Mouse (Mus musculus) layer of hippocampus, adult 2 months (tissue): Measurements from ENCODE around the gene Epo. TPM values are rescaled to one million over a fixed set of nuclear protein-coding genes. Genes with fewer than 3 reads are reported as not detected.
A peak's percentile ranks its signal among the peaks of the same experiment; 100 is the strongest.

Experiments
- DNase-seq, 2 experiments: peaks; one replicate each; pipeline ENCODE4 v3.0.0; 2022; ENCODE audit warnings: low spot score in 2 of 2
- H3K27ac ChIP-seq: fragments of 200-600 bp; 2 replicates; pipeline ENCODE4 v1.8.1; 2022
- H3K4me3 ChIP-seq: fragments of 200-600 bp; 2 replicates; pipeline ENCODE4 v1.8.1; 2022; ENCODE audit warnings: mild to moderate bottlenecking
- CTCF ChIP-seq: fragments of 200-600 bp; conservative IDR thresholded peaks from 2 replicates; pipeline ENCODE4 v1.8.1; 2022; ENCODE audit warnings: antibody characterized with exemption, mild to moderate bottlenecking, moderate library complexity
- total RNA-seq, 2 experiments: library from RNA; stranded (reverse); gene quantifications; 2 replicates each; pipeline ENCODE4 v1.2.3; 2021

Gene Epo
- total RNA-seq, 2 experiments from 2014 or later: not detected

DNA sequence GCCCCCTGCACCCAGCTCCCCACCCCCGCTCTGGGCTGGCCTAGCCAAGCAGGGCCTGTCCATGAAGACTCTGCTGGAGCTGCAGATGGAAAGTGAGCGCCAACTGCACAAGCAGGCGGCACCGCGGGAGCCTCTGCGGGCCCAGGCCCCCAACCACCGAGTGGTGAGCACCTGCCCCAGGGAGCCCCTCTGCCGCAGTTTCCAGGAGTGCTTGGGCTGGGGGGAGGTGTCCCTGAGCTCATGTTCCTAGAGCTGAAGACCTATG lies 8.9 kb downstream of the Epo start:
- H3K27ac ChIP-seq: peak overlapping the region; percentile 51; the same call in 1 of the 2 replicates
- no peak for DNase-seq
- no peak for TF ChIP-seq CTCF
- H3K4me3 ChIP-seq: no peak overlapping the region

DNA sequence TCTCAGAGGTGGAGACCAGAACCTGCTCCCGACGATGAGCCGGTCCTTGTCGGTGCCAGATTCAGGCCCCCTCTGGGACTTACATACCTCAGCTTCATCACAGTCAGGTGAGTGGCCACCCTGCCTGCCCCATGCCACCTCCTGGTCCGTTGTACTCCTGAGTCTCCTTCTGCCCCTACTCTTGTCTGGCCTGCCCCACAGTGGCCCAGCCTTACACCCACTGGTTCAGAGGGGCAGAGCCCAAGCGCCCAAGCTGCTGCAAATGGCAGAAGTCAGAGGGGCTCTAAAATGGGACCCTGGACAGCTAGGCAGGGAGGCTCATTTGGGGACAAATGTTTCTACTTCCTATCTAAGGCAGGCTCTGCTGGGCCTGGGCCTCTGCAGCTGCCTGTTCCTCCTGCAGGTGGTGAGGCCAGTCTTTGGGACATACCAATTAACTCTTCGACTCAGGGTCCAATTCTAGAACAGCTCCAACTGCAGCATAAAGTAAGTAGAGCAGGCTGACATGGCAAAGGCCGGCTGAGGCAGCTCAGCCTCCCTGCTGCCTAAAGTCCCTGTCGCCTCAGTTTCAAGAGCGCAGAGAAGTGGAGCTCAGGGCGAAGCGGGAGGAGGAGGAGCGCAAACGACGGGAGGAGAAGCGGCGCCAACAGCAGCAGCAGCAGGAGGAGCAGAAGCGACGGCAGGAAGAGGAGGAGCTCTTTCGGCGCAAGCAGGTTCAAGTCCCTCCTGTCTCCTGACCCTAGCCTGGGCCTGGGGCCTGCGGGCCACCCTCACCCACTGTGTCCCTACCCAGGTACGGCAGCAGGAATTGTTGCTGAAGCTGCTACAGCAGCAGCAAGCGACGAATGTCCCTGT lies 9.4 kb downstream of the Epo start:
- DNase-seq: no peak
- no peak for TF ChIP-seq CTCF
- peak overlapping the region; percentile 51; the same call in 1 of the 2 replicates for H3K27ac ChIP-seq

GRCm38 (mm10) chr5:137522711-137523110 lies 10.3 kb downstream of the Epo start:
- Histone ChIP-seq H3K4me3 (no peak overlapping the region), H3K27ac (no peak overlapping the region)
- no peak for TF ChIP-seq CTCF
- DNase-seq: no peak

More for the DNA sequence above, 9.4 kb downstream of the Epo start:
- no peak overlapping the region for H3K4me3 ChIP-seq

- DNase-seq: no peak
- no peak for TF ChIP-seq CTCF
- H3K4me3 ChIP-seq: no peak overlapping the region
- H3K27ac ChIP-seq: no peak overlapping the region
These were observed 11.2 kb downstream of the Epo start for GRCm38 (mm10) chr5:137521861-137522260.

DNA sequence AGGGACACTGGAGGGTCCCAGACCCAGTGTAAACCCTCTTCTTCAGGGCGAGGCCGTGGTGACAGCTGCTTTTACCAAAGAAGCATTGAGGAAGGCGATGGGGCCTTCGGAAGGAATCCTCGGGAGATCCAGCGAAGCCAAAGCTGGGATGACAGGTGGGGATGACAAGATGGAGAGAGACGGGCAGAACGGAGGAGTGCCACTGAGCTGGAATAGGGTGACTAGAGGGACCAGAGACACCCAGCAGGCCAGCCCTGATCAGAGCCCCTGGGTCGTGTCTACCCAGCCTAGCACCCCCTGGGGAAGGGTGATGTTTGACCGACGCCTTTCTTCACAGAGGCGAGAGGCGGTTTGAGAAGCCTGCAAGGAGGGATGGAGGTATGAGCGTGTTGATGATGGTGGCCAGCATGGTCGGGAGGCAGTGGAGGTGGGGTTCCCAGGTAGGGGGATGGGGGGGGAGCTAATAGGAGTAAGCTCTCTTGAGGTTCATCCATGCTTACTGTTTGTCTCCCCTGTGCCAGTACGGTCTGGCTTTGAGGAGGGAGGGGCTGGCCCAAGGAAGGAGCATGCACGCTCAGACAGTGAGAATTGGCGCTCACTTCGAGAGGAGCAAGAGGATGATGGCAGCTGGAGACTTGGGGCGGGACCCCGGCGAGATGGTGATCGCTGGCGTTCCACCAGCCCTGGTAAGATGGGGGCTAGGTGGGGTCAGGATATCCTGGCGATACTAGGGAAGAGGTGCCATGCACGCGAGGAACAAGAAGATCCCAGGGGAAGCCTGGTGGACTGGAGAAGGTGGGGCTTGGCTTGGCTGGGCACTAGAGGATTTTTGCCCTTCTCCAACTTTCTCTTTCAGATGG lies 13.1 kb downstream of the Epo start:
- DNase-seq: no peak
- Histone ChIP-seq H3K4me3 (no peak overlapping the region), H3K27ac (no peak overlapping the region)
- no peak for TF ChIP-seq CTCF

- Histone ChIP-seq H3K27ac (no peak within 1 kb of the TSS), H3K4me3 (no peak within 1 kb of the TSS)
- peak; percentile 77 for TF ChIP-seq CTCF
- DNase-seq: no peak
These were observed 14.6 kb downstream of the Epo start, which contains the start of gene Gigyf1 for GRCm38 (mm10) chr5:137518436-137518835. Gene Gigyf1 (plus strand): TSS chr5:137518548.

DNA sequence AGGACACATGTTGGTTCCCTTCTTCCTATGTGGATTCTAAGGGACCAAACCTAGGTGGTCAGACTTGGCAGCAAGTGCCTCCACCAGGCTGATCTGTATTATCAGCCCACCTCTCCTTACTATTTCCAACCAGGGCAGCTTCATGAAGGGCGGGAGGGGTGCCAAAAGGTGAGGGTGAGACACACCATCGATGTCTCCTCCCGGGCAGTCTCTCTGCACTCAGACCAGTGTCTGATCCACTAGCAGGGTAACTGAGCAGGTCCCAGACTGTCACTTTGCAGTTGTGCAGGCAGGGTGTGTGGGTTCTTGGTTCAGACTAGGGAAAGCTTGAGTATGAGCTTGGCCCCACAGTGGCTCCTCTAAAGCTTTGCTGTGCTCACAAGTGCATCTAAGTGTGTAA lies 18.2 kb downstream of the Epo start:
- H3K4me3 ChIP-seq: no peak overlapping the region
- no peak for TF ChIP-seq CTCF
- no peak overlapping the region for H3K27ac ChIP-seq
- DNase-seq: no peak

- DNase-seq: no peak
- Histone ChIP-seq H3K27ac (no peak overlapping the region), H3K4me3 (no peak overlapping the region)
- no peak for TF ChIP-seq CTCF
These were observed 18.9 kb downstream of the Epo start for GRCm38 (mm10) chr5:137513951-137514721.

DNA sequence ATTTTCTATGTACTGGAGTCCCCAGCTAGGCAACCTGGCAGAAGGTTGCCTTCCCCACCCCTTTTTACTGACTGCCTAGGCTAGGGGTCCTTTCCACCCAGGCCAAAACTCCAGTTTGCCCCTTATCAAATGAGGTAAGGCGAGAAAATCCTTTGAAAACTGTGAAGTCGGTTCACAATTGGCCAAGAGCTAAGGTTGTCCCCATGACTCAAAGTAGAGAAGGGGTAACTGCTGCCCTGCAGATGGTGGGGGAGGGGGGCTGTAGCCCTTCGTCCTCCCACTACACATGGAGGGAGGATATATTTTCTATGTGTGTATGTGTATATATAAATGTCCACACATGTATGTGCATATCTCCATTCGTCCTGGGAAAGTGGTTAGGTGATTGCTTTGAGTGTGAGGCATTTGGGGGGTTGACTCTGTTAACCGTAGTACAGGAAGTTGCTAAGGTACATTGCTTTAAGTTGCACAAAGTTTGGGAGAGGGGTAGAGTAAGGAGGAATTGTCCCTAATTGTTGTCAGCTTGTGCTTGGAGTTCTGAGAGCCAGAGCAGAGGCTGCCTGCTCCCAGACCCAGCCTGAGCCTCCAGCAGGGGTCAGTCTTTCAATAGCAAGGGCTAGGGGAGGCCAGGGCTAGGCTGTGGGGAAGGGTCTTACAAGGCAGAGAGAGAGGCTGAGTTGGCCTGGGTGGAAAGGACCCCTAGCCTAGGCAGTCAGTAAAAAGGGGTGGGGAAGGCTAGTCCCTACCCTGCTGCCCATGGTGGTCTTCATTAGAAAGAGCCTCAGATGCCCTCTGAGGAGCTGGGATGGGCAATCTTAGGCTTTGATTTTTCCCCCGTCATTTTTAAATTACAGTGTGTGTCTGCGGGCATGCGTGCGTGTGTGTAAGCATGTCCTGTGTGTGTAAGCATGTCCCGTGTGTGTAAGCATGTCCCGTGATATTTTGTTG lies 19.9 kb downstream of the Epo start:
- TF ChIP-seq CTCF: peak; percentile 76
- H3K27ac ChIP-seq: no peak overlapping the region
- no peak overlapping the region for H3K4me3 ChIP-seq
- no peak for DNase-seq

DNA sequence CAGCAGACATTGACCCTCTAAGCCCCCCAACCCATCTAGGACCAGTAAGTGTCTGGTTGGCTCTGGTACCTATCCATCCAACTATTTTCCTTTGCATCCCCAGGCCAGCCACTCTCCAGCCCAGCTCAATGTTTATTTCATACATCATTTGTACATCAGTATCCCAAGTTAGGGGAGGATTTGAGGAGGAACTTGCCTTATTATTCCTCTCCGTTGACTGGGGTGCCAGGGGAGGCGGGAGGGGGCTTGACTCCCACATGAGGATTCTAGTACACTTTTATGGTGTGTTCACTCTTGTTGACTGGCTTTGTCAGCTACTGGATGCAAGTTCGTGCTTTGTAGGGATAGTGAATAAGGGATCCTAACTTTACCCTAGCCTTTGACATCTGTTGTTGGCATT lies 21.3 kb downstream of the Epo start:
- TF ChIP-seq CTCF: no peak
- Histone ChIP-seq H3K4me3 (peak overlapping the region; percentile 76), H3K27ac (peak overlapping the region; percentile 96; the same call in 1 of the 2 replicates)
- DNase-seq: no peak

- Histone ChIP-seq H3K4me3 (peak overlapping the region; percentile 76), H3K27ac (peak overlapping the region; percentile 96)
- no peak for TF ChIP-seq CTCF
- no peak for DNase-seq
These were observed 22.3 kb downstream of the Epo start for GRCm38 (mm10) chr5:137510573-137511390.
